Mouse (Mus musculus): ENCODE results near the gene Azin2. TPM values are rescaled to one million over a fixed set of nuclear protein-coding genes. Genes with fewer than 3 reads are reported as not detected.
A peak's percentile ranks its signal among the peaks of the same experiment; 100 is the strongest.

Azin2 gene
- polyA plus RNA-seq, 1 experiment from 2014 or later: 7.4 TPM

DNA sequence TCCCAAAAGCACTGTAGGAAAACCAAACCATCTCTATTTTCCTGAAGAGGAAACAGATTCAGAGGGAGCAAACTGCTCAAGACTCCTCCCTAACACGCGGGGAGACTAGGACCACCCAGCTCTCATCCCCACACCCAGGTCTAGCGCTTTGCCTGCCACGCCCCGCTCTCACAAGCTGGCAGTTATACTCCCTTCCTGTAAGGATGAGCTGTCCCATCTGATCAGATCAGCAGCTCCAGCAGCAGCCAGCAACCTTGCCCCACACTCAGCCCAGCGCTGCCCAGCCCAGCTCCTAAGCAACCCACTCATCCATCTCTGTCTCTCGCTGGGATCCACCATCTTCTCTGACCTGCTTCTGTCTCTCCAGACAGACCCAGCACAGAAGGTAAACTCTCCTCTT, 29.5 kb downstream of the Azin2 start:
- no peak for ATAC-seq (ENCODE audit: insufficient number of reproducible peaks, low FRiP score)
- H3K9me3 ChIP-seq (replicated peaks): 0 out of 2 replicates have a peak, but pooled peaks cover 5% of the 10 kb centered on the region
- H3K9ac ChIP-seq: no peak overlapping the region
- H3K36me3 ChIP-seq: no peaks in the 10 kb centered on the region
- WGBS: 60% methylated on average over 7 of the region's 7 CpGs
- H3K27me3 ChIP-seq (replicated peaks): peaks cover 22% of the 10 kb centered on the region; the same call in 1 of the 2 replicates
- no peaks in the 10 kb centered on the region for H3K4me1 ChIP-seq (replicated peaks)
- no peak overlapping the region for H3K4me3 ChIP-seq
- H3K27ac ChIP-seq (ENCODE audit: poor library complexity, severe bottlenecking): no peak overlapping the region
- no peak overlapping the region for H3K4me2 ChIP-seq

DNA sequence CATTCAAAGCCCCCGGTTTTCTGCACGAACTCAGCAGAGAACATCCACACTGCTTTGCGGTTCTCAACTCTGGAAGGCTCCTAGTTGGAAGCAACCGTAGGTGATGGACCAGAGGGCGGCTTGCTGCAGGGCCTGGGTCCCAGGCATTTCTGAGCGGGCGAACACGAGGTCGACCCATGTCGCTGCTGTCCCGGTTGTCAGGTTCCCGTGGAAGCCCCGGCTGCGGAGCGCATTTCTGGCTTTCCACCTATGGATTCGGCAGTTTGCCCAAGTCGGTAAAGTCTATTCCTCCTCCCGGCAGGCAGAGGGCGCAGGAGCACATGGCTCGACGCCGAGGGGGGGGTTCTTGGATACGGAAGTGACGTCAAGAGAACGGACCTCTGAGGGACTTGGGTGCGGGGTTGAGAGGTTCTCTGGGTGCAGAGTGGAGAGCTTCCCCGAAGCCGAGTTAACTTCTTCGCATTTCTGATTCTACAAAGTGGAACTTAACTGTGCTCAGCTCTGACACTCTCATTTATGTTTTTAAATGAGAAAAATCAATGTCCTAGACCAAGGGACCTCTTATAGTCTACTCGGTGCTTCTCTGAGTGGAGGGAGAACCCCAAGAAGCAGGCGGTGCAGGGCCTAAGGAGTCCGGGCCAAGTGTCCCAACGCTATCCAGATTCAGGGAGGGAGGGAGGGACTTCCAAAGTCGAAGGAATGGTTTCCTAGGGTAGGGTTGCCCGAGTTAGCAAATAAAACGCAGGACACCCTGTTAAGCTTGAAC, 37.2 kb downstream of the Azin2 start:
- peak overlapping the region; percentile 67 for H3K4me2 ChIP-seq
- H3K4me1 ChIP-seq (replicated peaks): 0 out of 2 replicates have a peak, but pooled peaks cover 9% of the 10 kb centered on the region
- H3K27ac ChIP-seq (ENCODE audit: poor library complexity, severe bottlenecking): no peak overlapping the region
- WGBS: 14% methylated on average over 36 of the region's 36 CpGs
- no peaks in the 10 kb centered on the region for H3K9me3 ChIP-seq (replicated peaks)
- ATAC-seq (ENCODE audit: insufficient number of reproducible peaks, low FRiP score): no peak
- peaks cover 16% of the 10 kb centered on the region for H3K27me3 ChIP-seq (replicated peaks)
- H3K36me3 ChIP-seq: no peaks in the 10 kb centered on the region
- peak overlapping the region; percentile 41 for H3K4me3 ChIP-seq
- peak overlapping the region; percentile 55; the same call in 1 of the 2 replicates for H3K9ac ChIP-seq

DNA sequence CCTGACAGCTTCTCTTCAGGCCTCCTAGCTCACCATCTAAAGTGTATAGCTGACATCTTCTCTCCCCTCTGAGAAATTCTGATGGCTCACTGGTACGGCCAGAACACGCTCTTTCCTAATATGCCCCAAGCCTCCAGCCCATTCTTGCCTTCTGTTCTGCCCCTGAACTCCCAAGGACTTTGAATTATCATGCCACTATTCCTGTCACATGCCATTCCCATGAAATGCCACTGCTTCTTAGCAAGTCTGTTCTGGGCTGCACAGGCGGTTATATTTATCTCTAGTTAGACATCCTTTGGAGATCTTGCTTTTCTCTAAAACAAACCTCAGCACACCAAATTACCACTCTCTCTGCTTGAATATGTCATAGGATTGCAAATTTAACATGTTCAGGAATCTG, 38.6 kb downstream of the Azin2 start:
- ATAC-seq (ENCODE audit: insufficient number of reproducible peaks, low FRiP score): no peak
- H3K4me2 ChIP-seq: no peak overlapping the region
- H3K4me3 ChIP-seq: no peak overlapping the region
- no peaks in the 10 kb centered on the region for H3K36me3 ChIP-seq
- no peak overlapping the region for H3K9ac ChIP-seq
- 69% methylated on average over 3 of the region's 3 CpGs for whole genome bisulfite sequencing
- H3K9me3 ChIP-seq (replicated peaks): no peaks in the 10 kb centered on the region
- H3K27me3 ChIP-seq (replicated peaks): peaks cover 15% of the 10 kb centered on the region
- peaks cover 15% of the 10 kb centered on the region for H3K4me1 ChIP-seq (replicated peaks)
- no peak overlapping the region for H3K27ac ChIP-seq (ENCODE audit: poor library complexity, severe bottlenecking)

DNA sequence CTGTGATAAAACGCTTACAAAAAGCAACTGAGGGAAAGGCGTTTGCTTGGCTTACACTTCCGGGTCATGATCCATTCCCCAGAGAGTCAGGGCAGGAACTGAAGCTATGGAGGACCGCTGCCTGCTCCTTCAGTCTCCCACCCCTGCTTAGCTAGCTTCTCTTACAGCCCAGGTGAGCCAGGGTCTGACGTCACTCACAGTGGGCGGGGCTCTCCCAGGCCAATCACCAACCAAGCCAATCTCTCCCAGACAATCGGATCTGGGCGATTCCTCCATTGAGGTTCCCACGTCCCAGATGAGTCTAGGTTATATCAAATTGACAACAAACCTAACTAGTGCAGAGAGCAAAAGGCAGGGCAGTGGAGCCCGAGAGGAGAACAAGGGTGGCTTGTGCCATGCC, 43.1 kb downstream of the Azin2 start:
- Histone ChIP-seq H3K9me3 (replicated peaks) (no peaks in the 10 kb centered on the region), H3K4me2 (no peak overlapping the region), H3K9ac (no peak overlapping the region), H3K27ac (ENCODE audit: poor library complexity, severe bottlenecking) (no peak overlapping the region), H3K36me3 (no peaks in the 10 kb centered on the region), H3K27me3 (replicated peaks) (peaks cover 15% of the 10 kb centered on the region), H3K4me3 (no peak overlapping the region), H3K4me1 (replicated peaks) (peaks cover 14% of the 10 kb centered on the region)
- WGBS: 23% methylated on average over 10 of the region's 10 CpGs
- no peak for ATAC-seq (ENCODE audit: insufficient number of reproducible peaks, low FRiP score)

DNA sequence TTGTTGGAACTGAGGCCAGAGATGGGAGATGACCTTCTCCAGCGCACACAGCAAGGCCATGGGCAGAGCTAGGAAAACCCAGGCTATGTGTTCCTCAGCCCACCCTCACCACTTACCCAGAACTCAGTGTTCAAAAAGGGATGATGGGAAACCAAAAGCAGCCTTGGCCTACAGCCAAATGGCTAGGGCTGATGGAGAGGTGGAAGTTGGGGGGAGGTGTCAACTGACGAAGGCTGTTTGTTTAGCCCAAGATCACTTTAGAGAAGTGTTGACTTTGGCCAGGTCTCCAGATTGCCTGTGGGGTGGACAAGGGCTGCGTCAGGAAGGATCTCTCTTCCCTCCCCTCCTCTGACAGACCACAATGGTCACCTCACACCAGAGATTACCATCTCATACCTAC, 44.1 kb downstream of the Azin2 start:
- Histone ChIP-seq H3K9me3 (replicated peaks) (no peaks in the 10 kb centered on the region), H3K27ac (ENCODE audit: poor library complexity, severe bottlenecking) (peak overlapping the region; percentile 23; the same call in 1 of the 2 replicates), H3K4me1 (replicated peaks) (peaks cover 14% of the 10 kb centered on the region), H3K27me3 (replicated peaks) (peaks cover 15% of the 10 kb centered on the region), H3K36me3 (no peaks in the 10 kb centered on the region), H3K4me2 (peak overlapping the region; percentile 12; the same call in 1 of the 2 replicates), H3K9ac (no peak overlapping the region), H3K4me3 (no peak overlapping the region)
- peak; percentile 83 for ATAC-seq (ENCODE audit: insufficient number of reproducible peaks, low FRiP score)
- WGBS: 30% methylated on average over 3 of the region's 3 CpGs

DNA sequence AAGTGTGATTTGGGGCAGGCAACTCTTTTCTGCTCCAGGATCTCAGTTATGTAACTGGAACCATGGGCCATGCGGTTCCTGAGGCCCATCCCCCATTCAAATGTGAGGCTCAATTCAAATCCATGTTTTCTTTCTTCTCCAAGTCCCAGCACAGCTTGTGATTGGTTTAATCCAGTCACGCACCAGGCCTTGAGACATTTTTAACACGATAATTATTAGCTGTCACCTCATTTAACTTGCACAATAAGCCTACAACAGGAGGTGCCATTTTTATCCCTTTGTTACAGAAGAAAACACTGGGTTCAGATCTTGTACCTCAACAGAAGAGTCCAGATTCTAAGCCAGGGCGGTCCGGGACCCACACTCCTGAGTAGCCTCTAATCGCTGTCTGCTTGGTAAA, 44.5 kb downstream of the Azin2 start:
- 81% methylated on average over 6 of the region's 6 CpGs for WGBS
- Histone ChIP-seq H3K4me2 (no peak overlapping the region), H3K4me3 (no peak overlapping the region), H3K27ac (ENCODE audit: poor library complexity, severe bottlenecking) (peak overlapping the region; percentile 23; the same call in 1 of the 2 replicates), H3K27me3 (replicated peaks) (peaks cover 15% of the 10 kb centered on the region; the same call in 1 of the 2 replicates), H3K9me3 (replicated peaks) (no peaks in the 10 kb centered on the region), H3K9ac (no peak overlapping the region), H3K4me1 (replicated peaks) (peaks cover 14% of the 10 kb centered on the region), H3K36me3 (no peaks in the 10 kb centered on the region)
- ATAC-seq (ENCODE audit: insufficient number of reproducible peaks, low FRiP score): no peak

DNA sequence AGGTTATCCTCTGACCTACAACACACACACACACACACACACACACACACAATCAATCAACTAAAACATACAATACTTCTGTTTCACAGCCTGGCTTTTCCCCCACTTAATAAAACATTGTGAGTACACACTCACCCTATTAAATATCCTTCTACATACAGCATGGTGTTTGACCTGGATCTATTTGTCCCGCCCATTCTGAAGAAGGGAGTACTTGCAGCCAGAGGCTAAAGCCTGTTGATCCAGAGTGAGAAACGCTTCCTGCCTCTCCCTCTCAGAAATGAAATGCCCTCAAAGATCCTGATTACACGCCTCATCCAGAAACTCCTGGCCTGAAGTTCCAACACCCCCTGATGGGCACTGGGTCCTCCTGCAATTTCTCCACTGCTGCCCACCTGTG, 45.1 kb downstream of the Azin2 start:
- Histone ChIP-seq H3K36me3 (no peaks in the 10 kb centered on the region), H3K27me3 (replicated peaks) (peaks cover 15% of the 10 kb centered on the region; the same call in 1 of the 2 replicates), H3K9me3 (replicated peaks) (no peaks in the 10 kb centered on the region), H3K4me3 (no peak overlapping the region), H3K9ac (no peak overlapping the region), H3K4me2 (no peak overlapping the region), H3K4me1 (replicated peaks) (peaks cover 14% of the 10 kb centered on the region), H3K27ac (ENCODE audit: poor library complexity, severe bottlenecking) (no peak overlapping the region)
- 71% methylated on average over 3 of the region's 3 CpGs for WGBS
- ATAC-seq (ENCODE audit: insufficient number of reproducible peaks, low FRiP score): no peak

DNA sequence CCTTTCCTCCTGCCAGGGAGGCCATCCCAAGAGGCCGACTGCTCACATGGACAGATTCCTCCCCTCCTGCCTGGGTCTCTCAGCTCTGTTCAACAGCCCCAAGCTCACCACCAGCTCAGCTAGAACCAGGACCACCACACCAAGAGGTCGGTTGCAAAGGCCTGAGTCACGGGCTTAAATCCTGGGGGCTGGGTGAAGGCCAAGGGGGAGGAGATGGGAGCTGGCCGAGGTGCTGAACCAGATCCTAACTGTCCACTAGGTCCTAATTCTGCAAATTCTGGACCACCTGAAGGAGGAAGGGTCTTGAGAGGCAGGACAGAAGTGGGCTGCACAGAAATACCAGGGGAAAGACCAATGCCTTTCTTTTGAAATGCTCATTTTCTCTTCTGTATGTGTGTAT, 48.4 kb downstream of the Azin2 start:
- no peaks in the 10 kb centered on the region for H3K27me3 ChIP-seq (replicated peaks)
- H3K27ac ChIP-seq (ENCODE audit: poor library complexity, severe bottlenecking): no peak overlapping the region
- H3K4me2 ChIP-seq: no peak overlapping the region
- ATAC-seq (ENCODE audit: insufficient number of reproducible peaks, low FRiP score): no peak
- peaks cover 12% of the 10 kb centered on the region for H3K36me3 ChIP-seq
- H3K4me1 ChIP-seq (replicated peaks): peaks cover 8% of the 10 kb centered on the region
- WGBS: 14% methylated on average over 4 of the region's 4 CpGs
- no peak overlapping the region for H3K9ac ChIP-seq
- H3K9me3 ChIP-seq (replicated peaks): no peaks in the 10 kb centered on the region
- H3K4me3 ChIP-seq: no peak overlapping the region

DNA sequence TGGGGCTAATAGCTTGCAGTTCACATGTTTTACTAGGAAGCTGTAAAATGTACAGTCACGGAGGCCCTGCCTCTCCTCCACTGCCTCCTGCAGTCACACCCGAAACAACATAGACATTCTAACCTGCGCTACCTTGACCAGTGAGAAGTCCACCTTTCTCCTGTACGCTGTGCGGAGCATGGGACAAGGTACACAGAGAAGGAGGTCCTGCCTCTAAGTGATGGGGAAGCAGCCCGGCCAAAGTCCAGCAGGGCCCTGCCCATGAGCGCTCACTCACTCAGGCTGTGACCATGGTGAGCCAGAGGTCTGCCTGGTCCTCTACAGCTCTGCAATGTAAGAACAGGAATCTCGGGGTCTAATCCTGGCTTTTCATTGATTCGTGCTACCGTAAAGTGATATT, 50.2 kb downstream of the Azin2 start:
- H3K36me3 ChIP-seq: peaks cover 12% of the 10 kb centered on the region
- WGBS: 82% methylated on average over 10 of the region's 10 CpGs
- H3K4me3 ChIP-seq: no peak overlapping the region
- no peaks in the 10 kb centered on the region for H3K9me3 ChIP-seq (replicated peaks)
- ATAC-seq (ENCODE audit: insufficient number of reproducible peaks, low FRiP score): no peak
- no peak overlapping the region for H3K9ac ChIP-seq
- no peak overlapping the region for H3K4me2 ChIP-seq
- no peaks in the 10 kb centered on the region for H3K27me3 ChIP-seq (replicated peaks)
- 0 out of 2 replicates have a peak, but pooled peaks cover 4% of the 10 kb centered on the region for H3K4me1 ChIP-seq (replicated peaks)
- no peak overlapping the region for H3K27ac ChIP-seq (ENCODE audit: poor library complexity, severe bottlenecking)

DNA sequence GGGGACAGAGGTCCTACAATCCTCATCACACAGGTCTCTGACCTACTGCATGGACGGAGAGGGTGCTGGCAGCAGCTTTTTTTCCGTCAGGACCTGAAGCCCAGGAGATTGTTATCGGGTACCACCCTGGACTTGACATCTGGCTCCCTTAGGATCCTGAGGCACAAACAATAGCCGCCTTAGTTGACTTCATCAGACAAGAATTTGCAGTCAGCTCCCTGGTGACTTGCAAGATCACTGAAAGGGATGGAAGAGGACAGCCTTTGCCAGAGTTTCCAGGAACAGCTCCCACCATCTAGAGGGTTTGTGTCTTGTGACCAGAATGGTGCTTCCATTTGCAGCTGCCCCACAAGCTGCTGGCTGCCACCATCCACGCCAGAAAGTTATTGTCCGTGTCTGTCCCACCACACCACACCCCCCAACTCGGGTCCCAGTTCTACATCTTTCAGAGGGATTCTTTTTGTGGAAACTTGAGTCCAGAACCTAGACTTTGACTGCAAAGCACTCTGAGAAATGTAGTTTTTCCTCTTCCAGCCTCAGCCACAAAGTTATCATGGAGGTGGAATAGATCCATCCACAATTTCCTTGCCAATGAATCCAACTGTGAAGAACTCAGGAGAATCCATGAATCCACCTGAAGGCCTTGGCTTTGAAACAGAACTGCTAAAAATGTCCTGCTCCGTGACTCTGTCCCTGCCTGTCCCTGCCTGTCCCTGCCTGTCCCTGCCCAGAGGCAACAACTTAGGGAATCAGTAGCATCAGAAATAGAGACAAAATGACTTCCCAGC, 51.8 kb downstream of the Azin2 start:
- peaks cover 7% of the 10 kb centered on the region; the same call in 1 of the 2 replicates for H3K27me3 ChIP-seq (replicated peaks)
- no peaks in the 10 kb centered on the region for H3K9me3 ChIP-seq (replicated peaks)
- no peak overlapping the region for H3K4me2 ChIP-seq
- H3K36me3 ChIP-seq: peaks cover 12% of the 10 kb centered on the region
- H3K4me1 ChIP-seq (replicated peaks): 0 out of 2 replicates have a peak, but pooled peaks cover 4% of the 10 kb centered on the region
- H3K4me3 ChIP-seq: no peak overlapping the region
- H3K9ac ChIP-seq: no peak overlapping the region
- H3K27ac ChIP-seq (ENCODE audit: poor library complexity, severe bottlenecking): no peak overlapping the region
- ATAC-seq (ENCODE audit: insufficient number of reproducible peaks, low FRiP score): no peak
- WGBS: 62% methylated on average over 8 of the region's 8 CpGs

DNA sequence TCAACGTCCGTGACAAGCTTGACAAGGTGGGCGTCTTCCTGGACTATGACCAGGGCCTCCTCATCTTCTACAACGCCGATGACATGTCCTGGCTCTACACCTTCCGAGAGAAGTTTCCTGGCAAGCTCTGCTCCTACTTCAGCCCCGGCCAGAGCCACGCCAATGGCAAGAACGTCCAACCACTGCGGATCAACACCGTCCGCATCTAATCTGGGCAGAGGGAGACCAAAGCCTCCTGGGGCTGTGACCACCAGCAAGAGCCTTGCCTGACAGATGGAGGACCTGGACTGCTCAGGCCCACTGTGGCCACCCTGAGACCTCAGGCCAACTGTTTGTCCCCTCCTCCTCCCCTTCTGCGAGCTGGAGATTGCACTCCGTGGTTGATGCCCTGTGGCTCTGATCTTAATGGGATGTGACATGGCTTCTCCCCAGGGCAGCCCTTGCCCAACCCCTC, 52.8 kb downstream of the Azin2 start:
- no peak overlapping the region for H3K4me3 ChIP-seq
- no peak overlapping the region for H3K27ac ChIP-seq (ENCODE audit: poor library complexity, severe bottlenecking)
- H3K36me3 ChIP-seq: peaks cover 12% of the 10 kb centered on the region
- WGBS: 82% methylated on average over 14 of the region's 14 CpGs
- peaks cover 8% of the 10 kb centered on the region; the same call in 1 of the 2 replicates for H3K4me1 ChIP-seq (replicated peaks)
- H3K4me2 ChIP-seq: no peak overlapping the region
- no peak overlapping the region for H3K9ac ChIP-seq
- peaks cover 7% of the 10 kb centered on the region; the same call in 1 of the 2 replicates for H3K27me3 ChIP-seq (replicated peaks)
- no peaks in the 10 kb centered on the region for H3K9me3 ChIP-seq (replicated peaks)
- no peak for ATAC-seq (ENCODE audit: insufficient number of reproducible peaks, low FRiP score)

Data from heart, embryonic 12.5 days (tissue).